Mouse (Mus musculus) bone marrow, adult 2 months (tissue): ENCODE data around the gene Tmem198.

Source experiments
- CTCF ChIP-seq: fragments of 200-500 bp; IDR thresholded peaks from 2 replicates; pipeline ENCODE4 v1.5.1; 2011; ENCODE audit warnings: low read length, control low read depth; ENCODE audit not compliant: control insufficient read depth, insufficient read depth
- POLR2A ChIP-seq: fragments of 200-500 bp; IDR thresholded peaks from 2 replicates; pipeline ENCODE4 v1.6.1; 2011; ENCODE audit warnings: low read depth, mild to moderate bottlenecking, control low read depth, low read length, borderline replicate concordance; ENCODE audit not compliant: control insufficient read depth

DNA sequence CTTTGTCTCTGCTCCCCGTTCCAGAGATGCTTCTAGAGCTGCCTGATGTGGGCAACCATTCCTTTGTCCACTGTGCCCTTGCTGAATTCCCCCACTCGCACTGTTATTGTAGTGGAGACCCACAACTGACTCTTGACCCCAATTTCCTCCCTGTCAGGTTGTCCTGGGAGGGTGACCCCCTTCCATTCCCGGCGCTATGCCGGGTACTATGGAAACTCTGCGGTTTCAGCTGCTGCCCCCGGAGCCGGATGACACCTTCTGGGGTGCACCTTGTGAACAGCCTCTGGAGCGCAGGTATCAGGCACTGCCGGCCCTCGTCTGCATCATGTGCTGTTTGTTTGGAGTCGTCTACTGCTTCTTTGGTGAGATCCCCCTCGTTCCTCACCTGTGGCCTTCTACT lies 704 bp downstream of the Tmem198 start:
- TF ChIP-seq CTCF (no peak), POLR2A (no peak)
